Mouse (Mus musculus) heart, postnatal 14 days (tissue): ENCODE results near the gene Cog7. TPM values are rescaled to one million over a fixed set of nuclear protein-coding genes. Genes with fewer than 3 reads are reported as not detected.
A peak's percentile ranks its signal among the peaks of the same experiment; 100 is the strongest.

ENCODE experiments used
- DNase-seq, 2 experiments: peaks; one replicate each; pipeline ENCODE4 v3.0.0; 2021 to 2022
- intact Hi-C: fragments of 180-260 bp; cut with DNase I; formaldehyde crosslinking; loops from one replicate; pipeline ENCODE4 v1.15.1; 2025
- total RNA-seq, 2 experiments: library from RNA; stranded (reverse); gene quantifications; 2 replicates each; pipeline ENCODE4 v1.2.3; 2021

The Cog7 gene
- total RNA-seq, 2 experiments from 2014 or later = 15.3 to 16.0 TPM

- intact Hi-C loops = no loop called here
- no peak for DNase-seq
Observed at GRCm38 (mm10) chr7:121955802-121956201, 25.7 kb downstream of the Cog7 start.

GRCm38 (mm10) chr7:121954891-121955669 lies 26.4 kb downstream of the Cog7 start:
- DNase-seq = no peak
- intact Hi-C loops = no loop called here

- intact Hi-C loops = no loop called here
- no peak for DNase-seq
Observed at GRCm38 (mm10) chr7:121947513-121947912, 34.0 kb downstream of the Cog7 start.

DNA sequence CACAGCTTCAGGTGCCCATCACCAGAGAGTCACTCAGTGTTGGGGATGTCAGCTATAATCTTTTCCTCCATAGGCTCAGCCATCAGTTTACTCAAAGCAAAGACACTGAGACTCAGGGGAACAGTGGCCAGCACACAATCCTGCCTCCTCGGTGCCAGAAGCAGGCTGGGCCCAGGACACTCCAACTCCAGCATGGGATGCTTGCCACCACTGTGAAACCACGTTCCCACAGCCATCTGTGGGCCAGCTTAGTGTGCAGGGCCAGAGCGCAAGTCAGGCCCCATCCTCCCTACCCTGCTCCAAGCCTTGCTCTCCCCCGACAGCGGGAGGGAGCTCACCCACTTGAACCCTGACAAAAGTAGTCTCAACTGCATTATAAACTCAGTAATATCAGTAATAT lies 35.3 kb downstream of the Cog7 start:
- no peak for DNase-seq
- intact Hi-C loops = no loop called here

DNA sequence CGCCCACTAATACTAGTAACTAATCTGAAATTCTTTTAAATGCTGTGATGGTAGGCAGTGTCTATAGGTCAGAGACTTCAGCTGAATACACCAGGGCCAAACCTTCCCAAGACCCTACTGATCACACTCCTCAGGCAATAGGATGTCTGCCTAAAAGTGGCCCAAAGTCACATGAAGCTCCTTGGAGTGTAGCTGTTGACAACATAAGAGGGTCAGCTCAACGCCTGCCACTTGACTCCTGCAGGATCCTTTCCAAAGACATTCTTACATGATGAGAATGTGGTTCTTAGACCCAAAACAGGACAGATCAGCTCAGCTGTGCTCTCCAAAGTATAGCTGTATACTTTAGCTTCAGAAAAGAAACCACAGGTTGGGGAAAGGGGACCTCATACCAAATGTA lies 39.1 kb downstream of the Cog7 start:
- no peak for DNase-seq
- intact Hi-C loops = no loop called here

GRCm38 (mm10) chr7:121941640-121942039 lies 39.9 kb downstream of the Cog7 start:
- intact Hi-C loops = no loop called here
- DNase-seq = no peak

DNA sequence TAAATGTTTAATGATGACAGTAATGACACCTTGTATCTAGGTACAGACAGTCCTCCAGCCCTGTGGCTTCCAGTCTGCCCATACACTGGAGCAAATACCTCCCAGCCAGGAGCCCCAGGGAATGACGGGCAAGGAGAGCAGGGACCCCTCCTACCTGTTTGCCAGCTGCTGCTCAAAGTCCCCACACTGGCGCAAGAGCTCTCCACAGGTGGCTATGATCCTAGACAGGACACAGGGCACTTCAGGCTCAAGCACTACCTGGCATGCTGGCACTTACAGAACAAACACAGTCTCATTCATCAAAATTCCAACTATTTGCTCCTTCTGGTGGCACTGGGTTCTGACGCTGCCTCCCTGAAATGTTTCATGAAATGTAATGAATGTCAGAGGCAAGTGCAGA lies 40.5 kb downstream of the Cog7 start:
- intact Hi-C loops = no loop called here
- no peak for DNase-seq

DNA sequence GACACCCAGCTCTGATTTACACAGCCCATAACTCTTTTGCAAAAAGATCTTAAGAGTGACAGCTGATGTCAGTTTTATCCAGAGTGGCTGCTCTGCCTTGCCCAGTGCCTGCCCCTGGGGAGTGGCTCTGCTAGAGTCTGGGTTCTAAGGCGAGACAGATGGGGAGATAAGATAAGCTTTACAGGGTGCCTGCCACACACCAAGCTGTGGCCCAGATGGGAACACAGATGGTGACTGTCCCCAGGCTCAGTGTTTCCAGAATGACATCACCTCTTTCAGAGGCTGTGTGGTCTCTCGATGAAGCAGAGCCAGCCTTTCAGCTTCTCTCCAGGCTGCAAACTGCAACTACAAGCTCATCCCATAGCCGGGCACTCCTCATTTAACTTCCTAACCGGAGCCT lies 41.8 kb downstream of the Cog7 start:
- intact Hi-C loops = no loop called here
- DNase-seq = no peak

- no peak for DNase-seq
- intact Hi-C loops = no loop called here
Observed at GRCm38 (mm10) chr7:121939244-121939643, 42.3 kb downstream of the Cog7 start.

DNA sequence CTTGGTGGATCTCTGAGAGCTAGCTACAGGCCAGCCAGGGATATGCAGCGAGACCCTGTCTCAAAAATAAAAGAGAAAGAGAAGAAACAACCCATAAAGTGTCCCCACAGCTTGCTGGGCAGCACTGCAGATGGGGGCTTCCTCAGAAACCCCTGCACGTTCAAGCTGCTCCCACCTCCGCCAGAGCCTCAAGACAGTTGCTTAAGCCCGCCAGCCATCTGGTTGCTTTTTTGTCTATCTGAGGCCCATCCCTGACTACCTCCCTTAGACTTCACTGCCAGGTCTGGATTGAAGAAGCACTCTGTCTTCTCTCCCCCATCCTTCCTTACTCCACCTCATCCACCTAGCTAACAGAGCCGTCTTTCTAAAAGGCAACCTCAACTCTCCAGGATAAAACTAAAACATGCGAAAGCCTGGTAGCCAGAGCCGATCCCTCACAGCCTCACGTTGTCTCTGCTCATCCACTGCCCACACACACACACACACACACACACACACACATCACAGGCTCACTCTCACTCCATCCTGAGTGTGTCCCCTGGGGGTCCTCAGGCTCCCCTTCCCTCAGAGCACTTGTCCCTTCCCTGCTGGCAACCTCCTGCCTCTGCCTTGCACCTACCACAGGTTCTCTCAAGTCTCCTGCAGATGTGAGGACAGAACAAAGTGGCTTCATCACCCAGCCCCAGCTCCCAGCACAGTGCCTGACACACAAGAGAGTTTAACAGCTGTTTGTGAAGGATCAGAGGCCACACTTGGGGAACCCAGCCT lies 43.2 kb downstream of the Cog7 start:
- DNase-seq = no peak
- intact Hi-C loops = no loop called here

DNA sequence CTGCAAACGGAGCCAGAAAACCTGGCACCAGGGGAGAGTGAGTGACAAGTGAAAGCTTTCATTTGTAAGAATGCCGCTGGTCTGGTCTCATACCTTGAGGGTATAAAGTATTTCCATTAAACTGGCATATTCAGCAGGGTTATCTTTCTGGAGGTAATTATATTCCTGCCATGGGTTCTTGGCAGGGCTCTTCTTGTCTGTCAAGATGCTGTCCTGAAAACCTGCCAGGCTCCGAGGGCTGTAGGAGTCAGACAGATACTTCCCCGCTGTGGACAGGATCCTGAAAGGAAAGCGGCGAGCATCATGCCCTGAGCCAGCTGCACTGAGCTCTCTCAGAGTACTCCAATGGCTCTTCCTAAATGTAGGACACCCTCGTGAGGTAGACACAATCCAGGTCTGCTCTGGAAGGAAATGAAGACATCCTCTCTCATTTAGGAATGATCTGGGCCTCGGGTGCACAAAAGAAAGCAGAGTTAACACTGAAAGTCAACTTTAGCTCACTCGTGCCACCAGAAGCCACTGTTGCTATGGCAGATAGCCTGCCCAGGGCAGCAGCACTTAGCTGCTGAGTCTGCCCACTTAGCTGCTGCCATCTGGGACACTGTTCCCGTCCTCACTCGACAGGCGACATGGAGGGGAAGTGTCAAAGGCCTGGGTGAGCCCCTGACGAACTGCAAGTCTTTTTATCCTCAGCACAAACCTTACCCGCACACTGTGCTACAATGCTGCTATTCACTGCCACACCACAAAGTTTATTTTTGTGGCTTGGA lies 44.5 kb downstream of the Cog7 start:
- intact Hi-C loops = no loop called here
- no peak for DNase-seq

- DNase-seq = peak; percentile 12 to 31
- intact Hi-C loops = no loop called here
Observed at GRCm38 (mm10) chr7:121935906-121936794, 45.4 kb downstream of the Cog7 start.

DNA sequence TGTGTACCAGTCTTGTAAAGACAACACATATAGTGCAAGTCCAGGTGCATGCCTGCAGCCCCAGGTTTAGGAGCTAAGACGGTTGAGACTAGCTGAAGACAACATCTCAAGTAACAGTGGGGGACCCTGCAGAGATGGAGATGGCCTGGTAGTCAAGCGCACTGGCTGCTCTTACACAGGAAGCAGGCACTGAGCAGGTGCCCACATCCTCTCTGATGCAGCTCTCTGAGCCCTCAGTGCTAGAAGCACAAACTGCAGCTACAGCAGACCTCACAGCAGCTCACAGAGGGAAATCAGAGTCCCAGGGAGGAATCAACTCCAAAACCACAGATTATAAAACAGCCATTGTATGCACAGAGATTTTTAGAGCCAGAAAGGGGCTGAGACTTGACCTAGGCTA lies 47.2 kb downstream of the Cog7 start:
- intact Hi-C loops = no loop called here
- DNase-seq = no peak

DNA sequence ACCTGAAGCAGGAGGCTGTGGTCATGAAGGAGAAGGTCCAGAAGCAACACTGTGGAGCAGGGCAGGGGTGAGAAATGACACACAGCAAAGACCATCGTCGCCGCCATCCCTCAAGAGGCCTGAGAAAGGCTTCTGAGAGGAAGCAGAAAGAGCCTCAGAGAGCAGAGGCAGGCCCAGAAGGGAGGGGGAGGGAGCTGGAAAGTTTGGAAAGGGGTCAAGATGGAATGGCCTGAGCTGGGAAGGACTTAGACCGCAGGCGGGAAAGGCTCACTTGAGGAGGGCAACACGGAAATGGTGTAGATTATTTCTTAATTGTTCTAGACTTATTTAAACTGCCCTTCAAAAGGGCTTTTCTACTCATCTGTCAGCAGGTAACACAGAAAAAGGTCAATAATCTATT lies 47.8 kb downstream of the Cog7 start:
- peak in 1 of 2 experiments; percentile 26 for DNase-seq
- intact Hi-C loops = no loop called here

DNA sequence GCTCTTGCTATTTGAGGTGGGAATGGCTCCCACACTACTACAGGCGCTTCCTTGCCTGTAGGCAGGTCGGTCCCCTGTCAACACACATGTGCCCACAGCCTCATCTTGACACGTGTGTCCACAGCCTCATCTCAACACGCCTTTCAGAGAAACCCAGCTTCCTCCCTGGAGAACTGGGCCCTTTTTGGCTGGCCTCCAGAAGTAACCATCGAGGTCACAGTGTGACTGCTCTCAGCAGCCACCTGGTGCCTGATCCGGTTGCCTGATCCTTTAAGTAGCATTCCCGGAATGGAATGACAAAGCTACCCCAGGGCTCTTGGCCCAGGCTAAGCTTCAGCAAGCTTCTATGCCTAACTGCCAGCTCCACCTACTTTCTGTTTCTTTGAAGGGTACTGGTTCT lies 50.3 kb downstream of the Cog7 start:
- intact Hi-C loops = no loop called here
- no peak for DNase-seq

DNA sequence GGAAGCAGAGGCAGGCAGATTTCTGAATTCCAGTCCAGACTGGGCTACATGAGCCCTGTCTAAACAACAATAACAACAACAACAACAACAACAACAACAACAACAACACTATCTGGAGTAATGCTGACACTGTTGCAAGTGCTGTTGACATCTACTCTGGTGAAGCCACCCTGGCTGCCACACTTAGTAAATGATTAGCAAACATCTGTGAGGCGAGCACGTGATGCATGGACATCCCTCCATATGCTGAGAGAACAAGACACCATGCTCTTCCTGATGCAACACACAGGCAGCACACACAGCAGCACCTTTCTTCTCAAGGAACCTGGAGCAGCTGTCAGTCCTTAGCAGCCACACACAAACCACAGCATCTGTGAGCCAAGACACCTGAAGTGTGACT lies 53.6 kb downstream of the Cog7 start:
- intact Hi-C loops = no loop called here
- no peak for DNase-seq

DNA sequence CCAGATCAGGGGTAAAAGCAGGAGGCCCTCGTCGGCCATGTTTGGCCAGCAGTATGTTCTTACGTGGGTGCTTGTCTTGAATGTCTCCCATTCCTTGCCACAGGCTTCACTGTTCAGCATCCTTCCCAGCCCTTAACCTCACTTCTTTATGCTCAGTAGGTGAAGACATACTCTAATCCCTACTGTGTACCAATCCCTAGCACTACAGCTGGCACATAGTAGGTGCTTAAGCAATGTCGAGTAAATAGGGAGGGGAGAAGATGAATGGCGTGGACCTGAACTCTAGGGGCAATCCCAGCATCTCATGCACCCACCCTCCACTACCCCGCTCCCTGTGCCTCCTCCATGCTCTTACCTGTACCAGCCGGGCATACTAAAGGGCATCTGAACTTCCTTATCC lies 57.1 kb downstream of the Cog7 start:
- DNase-seq = no peak
- intact Hi-C loops = no loop called here

- no peak for DNase-seq
- intact Hi-C loops = no loop called here
Observed at GRCm38 (mm10) chr7:121913944-121914343, 67.6 kb downstream of the Cog7 start.

- DNase-seq = no peak
- intact Hi-C loops = no loop called here
Observed at GRCm38 (mm10) chr7:121912250-121912649, 69.3 kb downstream of the Cog7 start.

- peak in 1 of 2 experiments; percentile 5 for DNase-seq
Observed at GRCm38 (mm10) chr7:121906879-121907278, 74.6 kb downstream of the Cog7 start.

More at GRCm38 (mm10) chr7:121906879-121907278, 74.6 kb downstream of the Cog7 start:
- intact Hi-C loops = no loop called here
